Mouse (Mus musculus) hindbrain, embryonic 11.5 days (tissue): ENCODE measurements around the gene Ccnd2. TPM values are rescaled to one million over a fixed set of nuclear protein-coding genes. Genes with fewer than 3 reads are reported as not detected.
A peak's percentile ranks its signal among the peaks of the same experiment; 100 is the strongest.

Experiments
- ATAC-seq: fragments of 200-750 bp; cut with Nextera tagmentation; 2 replicates; pipeline ENCODE4 v1.8.0; 2017; ENCODE audit warnings: mild to moderate bottlenecking, moderate TSS enrichment, moderate library complexity; ENCODE audit not compliant: low FRiP score
- DNase-seq: peaks from one replicate; pipeline ENCODE4 v3.0.0-alpha.2; 2015; ENCODE audit warnings: low spot score
- H3K27ac ChIP-seq: fragments of 300-500 bp; sonication (generic); 2 replicates; pipeline ENCODE4 v1.5.1; 2014; ENCODE audit warnings: mild to moderate bottlenecking, low read depth, low read length
- H3K27me3 ChIP-seq: fragments of 300-500 bp; sonication (generic); 2 replicates; pipeline ENCODE4 v1.6.1; 2014; ENCODE audit warnings: mild to moderate bottlenecking, low read length, moderate library complexity, mixed read lengths; ENCODE audit not compliant: control insufficient read depth, insufficient read depth
- H3K36me3 ChIP-seq: fragments of 300-500 bp; sonication (generic); 2 replicates; pipeline ENCODE4 v1.6.1; 2014; ENCODE audit warnings: mild to moderate bottlenecking, low read length, moderate library complexity, mixed read lengths; ENCODE audit not compliant: control insufficient read depth, insufficient read depth
- H3K4me1 ChIP-seq: fragments of 300-500 bp; sonication (generic); replicated peaks from 2 replicates; pipeline ENCODE4 v1.6.1; 2014; ENCODE audit warnings: low read length, mixed read lengths; ENCODE audit not compliant: control insufficient read depth, insufficient read depth
- H3K4me2 ChIP-seq: fragments of 300-500 bp; sonication (generic); replicated peaks from 2 replicates; pipeline ENCODE4 v1.6.1; 2014; ENCODE audit warnings: mild to moderate bottlenecking, low read depth, low read length
- H3K4me3 ChIP-seq: fragments of 300-500 bp; sonication (generic); 2 replicates; pipeline ENCODE4 v1.5.1; 2014; ENCODE audit warnings: low read depth, low read length
- H3K9ac ChIP-seq: fragments of 300-500 bp; sonication (generic); 2 replicates; pipeline ENCODE4 v1.6.1; 2014; ENCODE audit warnings: low read depth, low read length
- H3K9me3 ChIP-seq: fragments of 300-500 bp; sonication (generic); 2 replicates; pipeline ENCODE4 v1.6.1; 2016; ENCODE audit warnings: low read length; ENCODE audit not compliant: control insufficient read depth
- WGBS: fragments of 180-500 bp; shearing (Covaris S2); extraction: QIAGEN DNeasy Blood & Tissue Kit; methylation state at CpG from one replicate; pipeline ENCODE4 v1.1.7; 2014; 5-methylcytosine and 5-hydroxymethylcytosine counted together
- polyA plus RNA-seq: library from polyadenylated mRNA; unstranded; fragments of >200 nt; fragmentation: Nextera tagmentation; extraction: Ambion mirVana; gene quantifications from 2 replicates; pipeline ENCODE4 v1.2.1, GENCODE M21; 2014

The Ccnd2 gene
- polyA plus RNA-seq, 1 experiment from 2014 or later = 1,300 TPM

GRCm38 (mm10) chr6:127143576-127144288 is 8.3 kb downstream of the Ccnd2 start:
- no peak overlapping the region for H3K4me2 ChIP-seq
- H3K9ac ChIP-seq = no peak overlapping the region
- no peak overlapping the region for H3K4me3 ChIP-seq
- no peaks in the 10 kb centered on the region for H3K4me1 ChIP-seq
- H3K36me3 ChIP-seq = peaks cover 6% of the 10 kb centered on the region; the same call in 1 of the 2 replicates
- H3K9me3 ChIP-seq = no peaks in the 10 kb centered on the region
- H3K27me3 ChIP-seq = no peaks in the 10 kb centered on the region; the same call in 1 of the 2 replicates
- H3K27ac ChIP-seq = no peak overlapping the region
- WGBS = 81% methylated on average over 7 of the region's 7 CpGs
- DNase-seq (no peak), ATAC-seq (no peak)

DNA sequence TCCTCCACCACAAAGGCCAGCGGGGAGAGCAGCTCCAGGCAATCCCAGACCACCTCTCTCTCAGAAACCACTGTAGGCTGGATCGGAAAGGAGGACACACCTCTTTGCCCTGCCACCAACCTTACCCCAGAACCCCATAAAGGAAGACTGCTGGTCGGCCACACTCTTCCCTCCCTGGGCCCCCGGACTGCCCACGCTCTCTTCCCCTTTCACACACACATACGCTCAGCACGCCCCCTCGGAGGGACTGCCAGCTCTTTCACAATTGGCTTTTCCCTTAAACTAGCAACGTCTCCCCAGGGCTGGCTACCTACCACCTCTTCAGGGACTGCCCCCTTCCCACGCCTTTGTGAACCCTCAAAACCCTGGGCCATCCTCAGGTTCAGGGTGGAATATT is 8.9 kb downstream of the Ccnd2 start:
- Histone ChIP-seq H3K36me3 (peaks cover 6% of the 10 kb centered on the region; the same call in 1 of the 2 replicates), H3K27me3 (no peaks in the 10 kb centered on the region), H3K9me3 (no peaks in the 10 kb centered on the region), H3K9ac (no peak overlapping the region), H3K27ac (no peak overlapping the region), H3K4me2 (no peak overlapping the region), H3K4me1 (no peaks in the 10 kb centered on the region), H3K4me3 (no peak overlapping the region)
- ATAC-seq = no peak
- WGBS = 78% methylated on average over 10 of the region's 10 CpGs
- DNase-seq = no peak

DNA sequence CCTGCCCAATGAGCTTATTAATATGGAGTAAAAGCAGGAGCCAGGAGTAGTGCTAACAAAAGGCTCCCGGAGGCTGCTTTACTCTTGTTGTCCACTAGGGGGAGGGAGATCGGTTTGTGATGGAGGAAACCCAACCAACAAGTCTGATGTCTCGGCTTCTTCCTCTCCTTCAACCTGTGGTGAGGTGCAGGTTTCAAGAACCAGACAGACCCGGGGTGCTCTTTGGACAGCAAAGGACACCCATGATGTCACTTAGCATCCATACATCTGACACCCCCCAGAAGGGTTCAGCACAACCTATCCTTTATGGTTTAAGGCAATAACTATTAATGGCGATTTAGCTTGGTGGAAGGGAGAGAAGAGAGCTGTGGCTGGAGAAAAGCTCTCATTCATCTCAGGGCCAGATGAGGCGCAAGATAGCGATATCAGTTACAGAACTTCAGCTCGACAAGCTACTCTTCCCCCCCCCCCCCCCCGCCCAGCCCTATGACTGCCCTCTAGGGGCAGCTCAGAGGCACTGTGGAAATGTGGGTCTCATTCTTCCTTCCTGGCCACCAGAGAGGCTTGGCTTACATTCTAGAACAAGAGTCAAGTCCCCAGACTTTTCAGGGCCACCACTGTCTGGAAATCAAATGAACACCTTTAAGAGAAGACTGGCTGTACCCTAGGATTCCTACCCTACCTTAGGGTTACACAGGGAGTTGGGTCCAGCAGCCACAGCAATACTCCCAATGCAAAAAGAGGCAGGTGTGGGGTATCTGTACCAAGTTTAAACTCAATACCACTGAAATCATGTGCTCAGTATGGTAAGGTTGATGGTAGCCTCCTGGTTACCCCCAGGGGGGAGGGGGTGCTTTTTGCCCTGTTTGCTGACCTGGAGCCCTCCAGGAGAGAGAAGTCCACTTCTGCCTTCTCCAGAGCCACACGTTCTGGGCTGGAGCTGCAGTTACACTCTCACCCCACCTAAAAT is 9.6 kb downstream of the Ccnd2 start:
- Histone ChIP-seq H3K4me2 (no peak overlapping the region), H3K36me3 (peaks cover 6% of the 10 kb centered on the region; the same call in 1 of the 2 replicates)
- WGBS = 24% methylated on average over 9 of the region's 10 CpGs

GRCm38 (mm10) chr6:127138962-127139361 is 13.0 kb downstream of the Ccnd2 start:
- DNase-seq (no peak), ATAC-seq (no peak)
- Histone ChIP-seq H3K36me3 (peaks cover 6% of the 10 kb centered on the region; the same call in 1 of the 2 replicates), H3K9me3 (no peaks in the 10 kb centered on the region), H3K4me1 (peaks cover 2% of the 10 kb centered on the region; the same call in 1 of the 2 replicates), H3K4me2 (no peak overlapping the region), H3K27me3 (no peaks in the 10 kb centered on the region), H3K4me3 (no peak overlapping the region), H3K9ac (no peak overlapping the region), H3K27ac (no peak overlapping the region)
- 96% methylated on average over 11 of the region's 11 CpGs for WGBS

More for the DNA sequence above, 9.6 kb downstream of the Ccnd2 start:
- Histone ChIP-seq H3K27ac (no peak overlapping the region), H3K9ac (no peak overlapping the region), H3K4me1 (no peaks in the 10 kb centered on the region), H3K9me3 (no peaks in the 10 kb centered on the region), H3K4me3 (no peak overlapping the region), H3K27me3 (no peaks in the 10 kb centered on the region)
- DNase-seq = peak; percentile 83
- peak; percentile 49; the same call in 1 of the 2 replicates for ATAC-seq

GRCm38 (mm10) chr6:127133433-127134245 is 18.4 kb downstream of the Ccnd2 start:
- H3K9ac ChIP-seq = no peak overlapping the region
- H3K9me3 ChIP-seq = no peaks in the 10 kb centered on the region
- WGBS = 55% methylated on average over 15 of the region's 16 CpGs
- H3K4me3 ChIP-seq = no peak overlapping the region
- peaks cover 2% of the 10 kb centered on the region; the same call in 1 of the 2 replicates for H3K4me1 ChIP-seq
- peaks cover 3% of the 10 kb centered on the region; the same call in 1 of the 2 replicates for H3K36me3 ChIP-seq
- H3K4me2 ChIP-seq = no peak overlapping the region
- H3K27ac ChIP-seq = no peak overlapping the region
- DNase-seq = no peak
- H3K27me3 ChIP-seq = no peaks in the 10 kb centered on the region
- ATAC-seq = peak; percentile 58

- no peak for DNase-seq
- H3K9ac ChIP-seq = no peak overlapping the region
- H3K36me3 ChIP-seq = peaks cover 5% of the 10 kb centered on the region; the same call in 1 of the 2 replicates
Observed at GRCm38 (mm10) chr6:127132719-127133118, 19.3 kb downstream of the Ccnd2 start.

GRCm38 (mm10) chr6:127131946-127132345 is 20.0 kb downstream of the Ccnd2 start:
- Histone ChIP-seq H3K4me1 (peaks cover 2% of the 10 kb centered on the region; the same call in 1 of the 2 replicates), H3K36me3 (peaks cover 5% of the 10 kb centered on the region; the same call in 1 of the 2 replicates), H3K4me2 (no peak overlapping the region), H3K27me3 (no peaks in the 10 kb centered on the region), H3K27ac (no peak overlapping the region), H3K9me3 (no peaks in the 10 kb centered on the region), H3K4me3 (no peak overlapping the region), H3K9ac (no peak overlapping the region)
- no peak for ATAC-seq
- no peak for DNase-seq
- 80% methylated on average over 3 of the region's 3 CpGs for WGBS

More at GRCm38 (mm10) chr6:127132719-127133118, 19.3 kb downstream of the Ccnd2 start:
- WGBS = 85% methylated on average over 3 of the region's 3 CpGs
- Histone ChIP-seq H3K4me1 (peaks cover 2% of the 10 kb centered on the region; the same call in 1 of the 2 replicates), H3K27ac (no peak overlapping the region), H3K9me3 (no peaks in the 10 kb centered on the region), H3K4me3 (no peak overlapping the region), H3K27me3 (no peaks in the 10 kb centered on the region), H3K4me2 (no peak overlapping the region)
- no peak for ATAC-seq

DNA sequence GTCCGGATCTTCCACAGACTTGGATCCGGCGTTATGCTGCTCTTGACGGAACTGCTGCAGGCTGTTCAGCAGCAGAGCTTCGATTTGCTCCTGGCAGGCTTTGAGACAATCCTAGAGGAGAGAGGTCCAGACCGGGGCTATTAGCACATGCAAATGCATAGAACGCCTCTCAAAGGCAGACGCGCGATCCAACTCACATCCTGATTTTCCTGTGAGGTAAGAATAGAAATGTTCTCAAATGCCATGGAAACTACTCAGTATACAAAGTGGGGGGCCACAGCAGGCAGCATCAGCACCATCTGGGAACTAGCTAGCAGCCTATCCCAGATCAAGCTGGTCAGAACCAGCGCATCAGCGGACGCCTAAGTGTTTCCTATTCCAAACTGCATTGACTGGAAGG is 21.6 kb downstream of the Ccnd2 start:
- no peak overlapping the region for H3K27ac ChIP-seq
- ATAC-seq (no peak), DNase-seq (no peak)
- no peaks in the 10 kb centered on the region for H3K9me3 ChIP-seq
- H3K4me2 ChIP-seq = no peak overlapping the region
- no peaks in the 10 kb centered on the region for H3K27me3 ChIP-seq
- H3K4me1 ChIP-seq = peaks cover 2% of the 10 kb centered on the region; the same call in 1 of the 2 replicates
- H3K36me3 ChIP-seq = peaks cover 8% of the 10 kb centered on the region; the same call in 1 of the 2 replicates
- 75% methylated on average over 13 of the region's 13 CpGs for WGBS
- H3K9ac ChIP-seq = no peak overlapping the region
- no peak overlapping the region for H3K4me3 ChIP-seq
